Mouse (Mus musculus): Measurements from ENCODE around the gene Klhl40. TPM values are rescaled to one million over a fixed set of nuclear protein-coding genes. Genes with fewer than 3 reads are reported as not detected.

The Klhl40 gene
- polyA plus RNA-seq, 1 experiment from 2014 or later: 2.4 TPM

DNA sequence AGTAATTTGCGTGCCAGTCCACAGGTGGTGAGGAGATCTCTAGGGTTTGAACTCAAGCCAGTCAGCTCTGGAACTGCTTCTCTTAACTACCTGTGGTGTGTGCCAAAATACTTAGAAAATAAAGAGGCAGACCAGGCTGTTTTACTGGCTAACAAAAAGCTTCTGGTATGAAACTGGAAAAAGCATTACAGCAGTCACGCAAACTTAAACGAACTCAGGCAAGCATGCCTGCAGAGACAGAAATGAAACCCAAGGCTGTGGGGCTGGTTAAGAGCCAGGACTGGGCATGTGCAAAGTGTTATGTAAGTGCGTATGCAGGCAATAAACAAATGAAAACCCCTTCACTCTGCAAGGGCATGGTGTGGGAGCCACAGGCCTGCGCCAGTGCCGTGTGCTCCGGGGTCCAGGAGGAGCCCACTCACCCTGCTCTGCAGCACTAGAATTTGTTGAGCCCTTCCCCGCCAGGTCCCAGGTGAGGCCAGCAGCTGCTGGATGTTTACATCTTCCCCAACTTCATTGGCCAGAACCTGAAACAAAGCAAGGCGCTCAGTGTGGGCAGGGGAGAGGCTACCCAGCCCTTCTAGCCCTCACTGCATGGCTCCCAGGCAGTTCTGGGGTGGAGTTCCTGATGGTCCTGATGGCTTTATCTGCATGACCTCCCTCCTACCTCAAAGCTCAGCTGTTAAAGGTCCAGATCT, 41.8 kb downstream of the Klhl40 start:
- WGBS: 78% methylated on average over 9 of the region's 9 CpGs
- no peak overlapping the region for H3K27ac ChIP-seq (ENCODE audit: low read depth, low read length)
- H3K4me3 ChIP-seq (ENCODE audit: low read depth, low read length): no peak overlapping the region
- H3K9me3 ChIP-seq (ENCODE audit: control insufficient read depth, low read length): no peaks in the 10 kb centered on the region
- no peak overlapping the region for H3K9ac ChIP-seq (replicated peaks; ENCODE audit: low read depth, low read length)
- no peaks in the 10 kb centered on the region for H3K27me3 ChIP-seq (ENCODE audit: control insufficient read depth, insufficient read depth, low read length)
- H3K4me2 ChIP-seq (ENCODE audit: low read depth, low read length): no peak overlapping the region
- H3K4me1 ChIP-seq (ENCODE audit: control insufficient read depth, insufficient read depth, low read length): peaks cover 6% of the 10 kb centered on the region; the same call in 1 of the 2 replicates
- ATAC-seq (ENCODE audit: low read depth): no peak
- H3K36me3 ChIP-seq (ENCODE audit: control insufficient read depth, insufficient read depth, low read length): no peaks in the 10 kb centered on the region

DNA sequence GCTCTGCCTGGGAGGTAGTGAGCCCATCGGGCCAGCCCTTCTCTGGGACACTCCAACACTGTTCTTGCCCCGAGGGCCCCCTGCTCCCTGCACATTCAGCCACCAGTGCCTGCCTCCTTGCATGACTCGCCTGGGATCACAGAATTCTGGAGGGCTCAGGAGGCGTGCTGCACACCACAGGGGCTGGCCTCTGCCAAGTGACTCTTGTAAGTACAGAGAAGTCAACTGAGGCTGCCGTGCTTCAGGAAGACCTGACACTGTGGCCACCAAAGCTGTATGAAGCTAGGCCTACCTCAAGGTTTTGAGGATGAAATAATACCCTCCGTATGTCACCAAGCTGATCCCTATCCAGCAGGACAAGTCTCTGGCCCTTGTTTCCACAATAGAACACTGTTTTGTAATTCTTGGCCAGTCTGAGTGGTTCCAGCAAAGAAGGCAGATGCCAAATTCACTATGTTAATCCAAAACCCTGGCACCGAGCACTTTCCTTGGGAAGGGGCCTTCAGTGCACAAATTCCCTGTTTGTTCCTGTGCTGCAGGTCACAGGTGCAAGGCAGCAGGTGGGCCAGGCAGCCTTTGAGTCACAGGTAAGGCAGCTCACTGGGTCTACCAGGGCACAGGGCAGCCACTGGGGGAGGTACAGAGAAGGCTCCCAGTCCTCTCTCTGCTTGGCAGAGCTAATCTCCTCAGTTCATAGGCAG, 42.5 kb downstream of the Klhl40 start:
- Histone ChIP-seq H3K9me3 (ENCODE audit: control insufficient read depth, low read length) (no peaks in the 10 kb centered on the region), H3K4me1 (ENCODE audit: control insufficient read depth, insufficient read depth, low read length) (peaks cover 6% of the 10 kb centered on the region; the same call in 1 of the 2 replicates), H3K9ac (replicated peaks; ENCODE audit: low read depth, low read length) (no peak overlapping the region), H3K4me3 (ENCODE audit: low read depth, low read length) (no peak overlapping the region), H3K27ac (ENCODE audit: low read depth, low read length) (no peak overlapping the region), H3K36me3 (ENCODE audit: control insufficient read depth, insufficient read depth, low read length) (no peaks in the 10 kb centered on the region), H3K27me3 (ENCODE audit: control insufficient read depth, insufficient read depth, low read length) (no peaks in the 10 kb centered on the region), H3K4me2 (ENCODE audit: low read depth, low read length) (no peak overlapping the region)
- ATAC-seq (ENCODE audit: low read depth): no peak
- 64% methylated on average over 7 of the region's 7 CpGs for WGBS

DNA sequence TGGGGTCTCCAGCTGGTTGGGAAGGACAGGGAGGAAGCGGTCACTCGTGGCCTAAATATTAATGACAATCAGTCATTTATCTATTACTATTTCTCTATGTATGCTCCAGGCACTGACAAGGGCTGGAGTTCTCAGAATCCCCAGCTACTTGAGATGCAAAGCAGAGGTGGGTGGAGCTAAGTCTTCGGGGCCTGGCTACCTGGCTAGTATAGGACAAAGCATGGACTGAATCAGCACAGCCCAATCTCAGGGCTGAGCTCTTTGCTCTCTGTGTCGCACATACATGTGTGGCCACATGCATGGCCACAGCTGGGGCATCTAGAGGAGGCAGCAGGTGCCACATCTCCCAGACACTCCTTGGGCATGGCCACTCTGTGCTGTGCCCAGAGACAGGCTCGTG, 43.4 kb downstream of the Klhl40 start:
- ATAC-seq (ENCODE audit: low read depth): no peak
- Histone ChIP-seq H3K27ac (ENCODE audit: low read depth, low read length) (no peak overlapping the region), H3K9me3 (ENCODE audit: control insufficient read depth, low read length) (no peaks in the 10 kb centered on the region), H3K9ac (replicated peaks; ENCODE audit: low read depth, low read length) (no peak overlapping the region), H3K4me3 (ENCODE audit: low read depth, low read length) (no peak overlapping the region), H3K4me1 (ENCODE audit: control insufficient read depth, insufficient read depth, low read length) (peaks cover 6% of the 10 kb centered on the region; the same call in 1 of the 2 replicates), H3K27me3 (ENCODE audit: control insufficient read depth, insufficient read depth, low read length) (no peaks in the 10 kb centered on the region), H3K4me2 (ENCODE audit: low read depth, low read length) (no peak overlapping the region), H3K36me3 (ENCODE audit: control insufficient read depth, insufficient read depth, low read length) (no peaks in the 10 kb centered on the region)
- 74% methylated on average over 5 of the region's 5 CpGs for WGBS

DNA sequence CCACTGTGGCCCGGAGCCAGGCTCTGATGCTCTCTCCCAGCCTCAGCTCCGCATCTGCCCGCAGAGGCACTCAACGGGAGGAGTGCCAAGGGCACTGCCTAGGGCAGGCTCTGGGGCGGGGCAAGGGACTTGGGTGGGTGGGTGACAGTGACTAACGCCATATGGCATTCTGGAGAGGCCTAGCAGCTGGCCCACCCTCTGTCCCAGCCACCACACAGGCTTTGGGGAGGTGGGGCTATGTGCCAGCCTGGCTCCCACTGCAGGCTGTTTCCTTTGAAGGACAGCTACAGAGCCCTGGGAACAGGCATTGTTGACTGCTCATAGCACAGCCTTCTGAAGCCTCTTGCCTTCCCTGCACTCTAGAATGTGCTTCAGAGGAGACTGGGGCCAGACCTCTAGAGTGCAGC, 45.2 kb downstream of the Klhl40 start:
- WGBS: 27% methylated on average over 6 of the region's 6 CpGs
- Histone ChIP-seq H3K4me1 (ENCODE audit: control insufficient read depth, insufficient read depth, low read length) (peaks cover 6% of the 10 kb centered on the region; the same call in 1 of the 2 replicates), H3K27ac (ENCODE audit: low read depth, low read length) (peak overlapping the region; percentile 55), H3K36me3 (ENCODE audit: control insufficient read depth, insufficient read depth, low read length) (no peaks in the 10 kb centered on the region), H3K4me3 (ENCODE audit: low read depth, low read length) (no peak overlapping the region), H3K4me2 (ENCODE audit: low read depth, low read length) (no peak overlapping the region), H3K9ac (replicated peaks; ENCODE audit: low read depth, low read length) (no peak overlapping the region), H3K27me3 (ENCODE audit: control insufficient read depth, insufficient read depth, low read length) (no peaks in the 10 kb centered on the region), H3K9me3 (ENCODE audit: control insufficient read depth, low read length) (no peaks in the 10 kb centered on the region)
- ATAC-seq (ENCODE audit: low read depth): peak; percentile 82; the same call in 1 of the 2 replicates

DNA sequence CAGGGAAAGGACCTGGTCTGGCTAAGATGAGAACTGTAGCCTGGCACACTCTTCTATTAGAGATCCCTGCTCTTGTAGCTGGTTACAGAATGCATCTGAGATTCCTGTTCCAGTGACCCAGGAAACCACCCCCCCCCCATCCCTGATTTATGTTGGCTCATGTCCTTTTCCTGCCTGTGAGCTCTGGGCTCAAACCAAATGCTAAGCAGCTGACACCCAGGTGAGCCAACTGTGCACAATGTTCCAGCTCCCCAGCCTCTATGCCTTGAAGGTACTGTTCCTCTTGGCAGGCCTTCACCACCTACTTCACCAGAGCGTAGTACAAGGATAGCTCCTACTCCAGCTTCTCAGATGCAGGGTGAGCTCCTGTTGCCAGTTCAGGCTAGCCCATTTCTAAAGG, 45.6 kb downstream of the Klhl40 start:
- Histone ChIP-seq H3K4me2 (ENCODE audit: low read depth, low read length) (no peak overlapping the region), H3K4me3 (ENCODE audit: low read depth, low read length) (no peak overlapping the region), H3K36me3 (ENCODE audit: control insufficient read depth, insufficient read depth, low read length) (no peaks in the 10 kb centered on the region), H3K27me3 (ENCODE audit: control insufficient read depth, insufficient read depth, low read length) (no peaks in the 10 kb centered on the region), H3K9ac (replicated peaks; ENCODE audit: low read depth, low read length) (no peak overlapping the region), H3K27ac (ENCODE audit: low read depth, low read length) (peak overlapping the region; percentile 55), H3K4me1 (ENCODE audit: control insufficient read depth, insufficient read depth, low read length) (peaks cover 6% of the 10 kb centered on the region; the same call in 1 of the 2 replicates), H3K9me3 (ENCODE audit: control insufficient read depth, low read length) (no peaks in the 10 kb centered on the region)
- 73% methylated on average over 1 of the region's 1 CpGs for WGBS
- ATAC-seq (ENCODE audit: low read depth): peak; percentile 12; the same call in 1 of the 2 replicates

DNA sequence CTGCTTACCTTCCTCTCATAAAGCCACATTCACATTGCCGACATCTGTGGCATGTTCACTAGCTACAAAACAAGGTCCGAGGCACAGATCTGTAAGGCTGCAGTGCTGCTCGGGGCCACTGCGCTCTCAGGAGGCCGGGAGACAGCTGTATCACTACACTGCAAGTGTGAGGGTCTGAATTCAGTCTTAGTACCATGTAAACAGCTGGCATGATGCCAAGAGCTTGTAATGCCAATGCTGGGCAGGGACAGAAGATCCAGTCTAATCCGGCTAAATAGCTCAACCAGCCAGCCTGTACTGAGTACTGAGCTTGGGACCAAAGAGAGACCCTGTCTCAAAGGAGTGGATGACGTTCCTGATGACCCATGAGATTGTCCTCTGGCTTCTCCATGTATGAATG, 46.6 kb downstream of the Klhl40 start:
- H3K36me3 ChIP-seq (ENCODE audit: control insufficient read depth, insufficient read depth, low read length): no peaks in the 10 kb centered on the region
- no peaks in the 10 kb centered on the region for H3K9me3 ChIP-seq (ENCODE audit: control insufficient read depth, low read length)
- peak; percentile 47; the same call in 1 of the 2 replicates for ATAC-seq (ENCODE audit: low read depth)
- no peak overlapping the region for H3K9ac ChIP-seq (replicated peaks; ENCODE audit: low read depth, low read length)
- peaks cover 6% of the 10 kb centered on the region; the same call in 1 of the 2 replicates for H3K4me1 ChIP-seq (ENCODE audit: control insufficient read depth, insufficient read depth, low read length)
- no peak overlapping the region for H3K4me3 ChIP-seq (ENCODE audit: low read depth, low read length)
- no peak overlapping the region for H3K27ac ChIP-seq (ENCODE audit: low read depth, low read length)
- no peak overlapping the region for H3K4me2 ChIP-seq (ENCODE audit: low read depth, low read length)
- WGBS: 63% methylated on average over 7 of the region's 7 CpGs
- no peaks in the 10 kb centered on the region for H3K27me3 ChIP-seq (ENCODE audit: control insufficient read depth, insufficient read depth, low read length)

DNA sequence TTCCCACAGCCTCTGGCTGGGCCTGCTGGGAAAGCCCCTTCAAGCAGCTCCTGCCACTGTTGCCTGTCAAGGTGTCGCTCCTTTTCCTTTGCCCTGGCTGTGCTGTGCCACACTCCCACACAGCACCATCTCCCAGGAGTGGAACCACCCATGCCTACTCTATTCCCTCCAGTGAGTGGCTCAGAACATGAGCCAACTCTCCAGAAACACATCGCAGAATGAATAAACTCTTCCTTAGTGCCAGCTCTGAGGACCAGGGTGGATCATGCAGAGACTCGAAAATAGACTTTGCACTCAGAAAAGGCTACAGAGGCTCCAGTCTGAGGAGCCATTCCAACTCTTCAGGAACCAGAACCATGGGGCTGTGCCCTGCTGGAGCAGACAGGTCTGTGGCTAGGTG, 48.9 kb downstream of the Klhl40 start:
- no peak overlapping the region for H3K27ac ChIP-seq (ENCODE audit: low read depth, low read length)
- 93% methylated on average over 3 of the region's 3 CpGs for WGBS
- no peak overlapping the region for H3K4me2 ChIP-seq (ENCODE audit: low read depth, low read length)
- no peak overlapping the region for H3K4me3 ChIP-seq (ENCODE audit: low read depth, low read length)
- ATAC-seq (ENCODE audit: low read depth): no peak
- H3K9me3 ChIP-seq (ENCODE audit: control insufficient read depth, low read length): no peaks in the 10 kb centered on the region
- H3K9ac ChIP-seq (replicated peaks; ENCODE audit: low read depth, low read length): no peak overlapping the region
- H3K27me3 ChIP-seq (ENCODE audit: control insufficient read depth, insufficient read depth, low read length): no peaks in the 10 kb centered on the region
- no peaks in the 10 kb centered on the region for H3K36me3 ChIP-seq (ENCODE audit: control insufficient read depth, insufficient read depth, low read length)
- H3K4me1 ChIP-seq (ENCODE audit: control insufficient read depth, insufficient read depth, low read length): peaks cover 6% of the 10 kb centered on the region; the same call in 1 of the 2 replicates

DNA sequence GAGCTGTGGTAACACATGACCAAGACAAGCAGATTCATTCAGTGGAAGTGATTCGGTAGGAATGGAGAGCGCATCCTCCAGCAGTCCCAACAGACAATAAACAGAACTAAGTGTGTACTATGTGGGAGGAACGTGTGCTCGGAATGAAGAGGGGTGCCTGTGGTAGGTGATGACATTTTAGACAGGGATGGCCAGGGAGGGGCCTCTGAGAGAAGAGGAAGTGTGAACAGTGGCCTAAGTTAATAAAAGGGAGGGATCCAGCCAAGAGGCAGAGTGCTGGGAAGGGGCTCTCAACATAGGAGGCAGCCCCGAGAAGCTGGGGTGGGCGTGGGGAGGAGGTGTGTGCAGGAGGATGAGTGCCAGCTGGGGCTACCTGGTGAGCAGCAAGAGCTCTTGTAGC, 50.9 kb downstream of the Klhl40 start:
- no peak overlapping the region for H3K27ac ChIP-seq (ENCODE audit: low read depth, low read length)
- H3K4me1 ChIP-seq (ENCODE audit: control insufficient read depth, insufficient read depth, low read length): no peaks in the 10 kb centered on the region; the same call in 1 of the 2 replicates
- no peaks in the 10 kb centered on the region for H3K36me3 ChIP-seq (ENCODE audit: control insufficient read depth, insufficient read depth, low read length)
- ATAC-seq (ENCODE audit: low read depth): no peak
- H3K4me2 ChIP-seq (ENCODE audit: low read depth, low read length): no peak overlapping the region
- H3K9me3 ChIP-seq (ENCODE audit: control insufficient read depth, low read length): no peaks in the 10 kb centered on the region
- WGBS: 86% methylated on average over 6 of the region's 6 CpGs
- no peaks in the 10 kb centered on the region for H3K27me3 ChIP-seq (ENCODE audit: control insufficient read depth, insufficient read depth, low read length)
- no peak overlapping the region for H3K9ac ChIP-seq (replicated peaks; ENCODE audit: low read depth, low read length)
- H3K4me3 ChIP-seq (ENCODE audit: low read depth, low read length): no peak overlapping the region

Measured in neural tube, embryonic 14.5 days (tissue).